Mouse (Mus musculus): ENCODE measurements around the gene S100a14.

S100a14 gene

DNA sequence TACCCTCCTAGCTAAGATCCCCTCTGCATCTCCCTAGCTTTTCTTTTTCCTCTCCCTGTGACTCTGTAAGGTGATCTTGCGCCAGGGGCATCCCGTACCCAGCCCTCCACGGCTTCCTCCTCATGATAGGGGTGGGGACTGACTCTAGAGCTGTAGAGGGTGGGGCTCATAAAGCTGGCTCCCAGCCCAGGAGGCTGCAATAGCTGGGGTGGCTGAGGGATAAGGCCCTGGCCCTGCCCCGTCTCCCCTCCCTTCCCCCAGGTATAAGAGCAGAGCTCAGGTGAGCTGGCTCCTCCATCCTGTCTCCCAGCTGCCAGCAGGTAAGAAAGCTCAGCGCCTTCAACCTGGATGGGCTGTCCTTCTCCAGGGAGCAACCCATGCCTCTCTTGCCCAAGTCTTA is at the start of gene S100a14:
Gene S100a14 (plus strand): TSS at position 277 of the 400 bp plus-strand sequence.
- no peak for DNase-seq (ENCODE audit: low spot score)

- no peak for DNase-seq (ENCODE audit: low spot score)
These were observed 39.7 kb upstream of the S100a14 start for GRCm38 (mm10) chr3:90486998-90487397.

DNA sequence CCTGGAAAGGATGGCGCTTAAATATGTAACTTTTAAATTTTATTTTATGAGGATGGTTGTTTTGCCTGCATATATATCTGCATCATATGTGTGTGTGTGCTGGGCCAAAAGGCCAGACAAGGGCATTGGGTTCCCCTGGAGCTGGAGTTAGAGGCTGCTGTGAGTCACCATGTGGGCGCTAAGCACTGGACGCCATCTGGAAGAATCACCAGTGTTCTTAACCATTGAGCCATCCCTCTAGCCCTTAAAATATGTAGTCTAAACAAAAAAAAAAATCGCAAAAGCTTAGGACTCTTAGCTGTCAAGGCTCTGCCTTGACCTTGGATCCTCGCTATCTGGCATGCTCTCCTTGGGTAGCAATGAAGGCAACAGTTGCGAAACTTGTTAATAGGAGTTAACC is 38.1 kb upstream of the S100a14 start:
- no peak for DNase-seq (ENCODE audit: low spot score)

DNA sequence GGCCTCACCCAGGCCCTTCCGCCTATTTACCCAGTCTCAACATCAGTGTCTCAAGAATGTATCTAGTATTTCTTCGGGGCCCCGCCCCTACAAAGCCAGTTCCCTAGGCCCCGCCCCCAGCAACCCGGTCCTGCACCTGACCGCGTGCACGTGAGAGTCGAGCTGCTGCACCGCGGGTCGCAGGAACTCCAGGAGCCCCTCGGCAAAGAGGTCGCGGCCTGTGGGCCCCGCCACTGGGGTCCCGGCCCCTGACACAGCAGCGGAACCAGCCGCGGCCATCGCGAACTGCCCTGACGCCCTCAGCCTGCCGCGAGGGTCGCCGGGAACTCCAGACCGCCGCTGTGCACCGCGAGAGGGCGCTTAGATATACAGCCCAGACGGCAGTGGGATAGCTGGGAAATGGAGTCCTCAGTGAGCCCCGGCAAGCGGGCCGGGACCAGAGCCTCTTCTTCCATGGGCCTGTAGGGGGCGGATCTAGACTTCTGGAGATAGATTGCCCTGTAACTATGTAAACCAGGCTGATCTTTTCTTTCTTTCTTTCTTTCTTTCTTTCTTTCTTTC is 35.9 kb upstream of the S100a14 start, which contains the start of gene Snapin:
Gene Snapin (minus strand): TSS at position 338 of the 561 bp plus-strand sequence.
- DNase-seq (ENCODE audit: low spot score): peak; percentile 96

- no peak for DNase-seq (ENCODE audit: low spot score)
These were observed 35.3 kb upstream of the S100a14 start for GRCm38 (mm10) chr3:90491350-90491749.

DNA sequence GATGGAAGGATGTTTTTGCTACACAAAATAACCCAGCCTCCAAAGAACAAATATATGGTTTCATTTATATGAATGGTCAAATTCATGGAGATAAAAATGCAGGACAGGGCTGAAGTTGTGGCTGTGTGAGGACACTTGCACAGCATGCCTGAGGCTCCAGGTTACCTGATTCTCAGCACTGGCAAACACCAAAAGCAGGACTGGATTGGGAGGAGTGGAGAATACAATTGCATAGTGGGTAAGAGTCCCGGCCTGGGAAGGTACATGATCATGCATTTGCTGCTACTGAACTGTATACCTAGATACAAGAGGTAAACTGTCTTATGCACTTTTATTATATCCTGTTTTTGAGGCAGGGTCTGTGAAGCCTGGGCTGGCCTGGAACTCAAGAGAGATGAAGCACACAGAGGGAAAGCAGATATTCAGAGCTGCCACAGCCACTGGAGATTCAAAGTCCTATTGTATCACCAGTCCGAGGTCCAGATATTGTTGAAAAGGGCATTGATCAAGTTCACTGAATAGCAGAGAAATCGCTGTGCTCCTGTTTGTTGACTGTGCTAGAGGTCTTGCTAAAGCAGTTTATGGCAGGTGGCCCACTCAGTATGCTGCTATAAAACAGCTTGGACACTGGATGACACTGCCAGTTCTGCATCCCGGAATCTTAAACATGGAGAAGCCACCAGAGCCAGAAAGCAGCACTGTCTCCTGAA is 32.7 kb upstream of the S100a14 start:
- no peak for DNase-seq (ENCODE audit: low spot score)

DNA sequence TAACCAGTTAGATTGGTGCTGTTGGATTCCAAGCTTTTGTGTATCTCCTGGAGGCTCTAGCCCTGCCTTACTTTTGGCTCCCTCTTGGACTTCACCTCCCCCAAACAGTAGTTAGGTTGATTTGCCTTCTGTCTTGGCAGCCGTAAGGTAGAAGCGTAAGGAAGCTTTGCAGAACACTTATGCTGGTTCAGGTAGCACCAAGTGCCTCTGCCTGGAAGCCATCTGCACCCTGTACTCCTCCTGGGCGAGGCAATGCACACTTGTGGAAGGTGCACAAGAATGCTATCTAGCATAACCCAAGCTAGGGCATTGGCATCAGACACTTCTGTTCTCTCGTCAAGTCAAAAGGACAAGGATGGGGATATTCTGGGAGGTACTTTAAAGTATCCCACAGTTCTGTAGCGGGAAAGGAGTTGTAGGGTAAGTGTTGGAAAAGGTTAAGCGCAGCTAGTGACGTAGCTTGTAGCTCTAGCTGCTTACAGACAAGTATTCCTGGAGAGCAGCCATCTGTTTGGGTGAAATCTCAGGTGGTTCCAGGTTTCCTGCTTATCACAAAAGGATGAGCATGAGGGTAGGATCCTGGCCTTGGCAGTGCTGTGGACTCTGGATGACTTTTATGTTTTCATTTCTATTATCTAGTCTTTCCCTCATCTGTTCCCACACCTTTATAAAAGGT is 30.7 kb upstream of the S100a14 start:
- DNase-seq (ENCODE audit: low spot score): no peak

DNA sequence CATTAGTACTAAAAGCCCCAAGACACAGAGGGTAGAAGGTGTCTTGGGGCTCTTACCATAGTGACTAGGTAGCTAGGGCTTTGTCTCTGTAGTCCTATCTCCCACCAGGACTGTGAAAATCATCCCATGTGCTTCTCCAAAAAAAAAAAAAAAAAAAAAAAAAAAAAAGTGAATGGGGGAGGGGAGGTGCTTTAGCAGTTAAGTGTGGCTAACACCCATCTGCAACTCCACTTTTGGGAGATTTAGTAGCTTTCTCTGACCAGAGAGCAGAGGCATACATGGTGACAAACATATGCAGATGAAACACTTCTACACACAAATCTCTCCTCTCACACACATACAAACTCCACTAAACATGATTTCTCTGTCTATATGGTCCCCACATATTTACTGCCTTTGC is 29.1 kb upstream of the S100a14 start:
- no peak for DNase-seq (ENCODE audit: low spot score)

DNA sequence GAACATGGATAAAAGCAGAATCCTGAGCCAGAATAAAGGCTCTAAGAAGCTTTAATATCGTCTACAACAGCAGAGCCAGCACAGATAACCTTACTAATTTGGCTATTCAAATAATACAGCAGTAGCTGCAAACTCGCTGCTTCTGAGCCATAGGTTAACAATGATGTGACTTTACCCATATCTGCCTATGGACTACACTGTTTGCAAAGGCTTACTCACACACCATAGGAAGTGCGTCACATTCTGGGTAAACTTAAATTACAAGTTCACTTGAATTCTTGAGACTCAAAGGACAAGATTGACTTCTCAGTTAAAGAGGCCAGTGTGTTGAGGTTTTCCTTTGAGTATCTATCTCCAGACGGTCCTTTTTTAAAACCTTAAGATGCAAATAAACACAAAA is 23.2 kb upstream of the S100a14 start:
- no peak for DNase-seq (ENCODE audit: low spot score)

DNA sequence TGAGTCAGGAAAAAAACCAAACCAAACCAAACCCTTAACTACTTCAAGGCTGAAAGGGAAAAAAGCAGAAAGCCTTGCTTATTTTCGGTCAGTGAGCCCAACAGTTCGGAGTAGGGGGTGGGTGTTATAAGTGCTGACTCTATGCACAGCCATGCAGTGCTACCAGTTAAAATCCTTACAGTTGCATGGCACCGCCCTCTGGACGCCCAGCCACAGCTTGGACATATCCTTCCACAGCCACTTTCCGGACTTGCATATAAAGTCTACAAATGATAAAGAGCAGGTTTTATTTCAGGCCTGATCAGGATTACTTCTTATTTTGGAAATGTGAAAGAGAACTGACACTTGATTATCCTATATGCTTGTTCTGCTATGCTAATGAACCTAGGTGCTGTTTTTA is 21.4 kb upstream of the S100a14 start:
- no peak for DNase-seq (ENCODE audit: low spot score)

GRCm38 (mm10) chr3:90506362-90506761 is 20.3 kb upstream of the S100a14 start:
- no peak for DNase-seq (ENCODE audit: low spot score)

DNA sequence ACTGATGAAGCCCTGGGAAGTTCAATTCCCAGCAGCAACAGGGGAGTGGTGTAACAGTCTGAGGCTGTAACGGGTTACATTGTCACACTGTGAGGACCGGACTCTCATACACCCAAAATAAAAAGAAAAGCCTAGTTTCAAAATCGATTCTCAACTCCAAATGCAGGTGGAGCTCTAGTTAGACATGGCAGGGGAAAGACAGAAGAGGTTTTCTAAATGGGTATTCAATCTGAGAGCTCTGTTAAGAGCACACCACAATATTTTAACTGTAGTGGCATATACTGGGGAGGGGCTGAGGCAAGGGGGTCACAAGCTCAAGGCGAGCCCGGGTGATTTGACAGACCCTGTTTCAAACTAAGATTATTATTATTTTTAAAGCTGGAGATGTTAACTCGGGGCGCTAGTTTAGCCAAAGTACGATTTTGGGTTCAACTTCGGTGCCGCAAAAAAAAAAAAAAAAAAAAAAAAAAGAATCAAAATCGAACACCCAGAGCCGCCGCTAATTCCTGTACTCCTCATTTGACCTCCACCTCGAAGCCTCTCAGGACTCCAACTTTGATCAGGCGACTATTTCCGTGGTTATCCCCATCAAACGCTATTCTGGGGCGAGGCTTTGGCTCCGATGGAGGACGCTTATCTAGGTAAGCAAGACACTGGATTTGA is 18.2 kb upstream of the S100a14 start:
- DNase-seq (ENCODE audit: low spot score): no peak

GRCm38 (mm10) chr3:90508950-90509746 is 17.5 kb upstream of the S100a14 start, which contains the start of gene Chtop:
TSS of gene Chtop (minus strand) at chr3:90509498.
- peak; percentile 100 for DNase-seq (ENCODE audit: low spot score)

- no peak for DNase-seq (ENCODE audit: low spot score)
These were observed 16.9 kb upstream of the S100a14 start for GRCm38 (mm10) chr3:90509747-90510123.

GRCm38 (mm10) chr3:90512276-90512675 is 14.4 kb upstream of the S100a14 start:
- DNase-seq (ENCODE audit: low spot score): no peak

DNA sequence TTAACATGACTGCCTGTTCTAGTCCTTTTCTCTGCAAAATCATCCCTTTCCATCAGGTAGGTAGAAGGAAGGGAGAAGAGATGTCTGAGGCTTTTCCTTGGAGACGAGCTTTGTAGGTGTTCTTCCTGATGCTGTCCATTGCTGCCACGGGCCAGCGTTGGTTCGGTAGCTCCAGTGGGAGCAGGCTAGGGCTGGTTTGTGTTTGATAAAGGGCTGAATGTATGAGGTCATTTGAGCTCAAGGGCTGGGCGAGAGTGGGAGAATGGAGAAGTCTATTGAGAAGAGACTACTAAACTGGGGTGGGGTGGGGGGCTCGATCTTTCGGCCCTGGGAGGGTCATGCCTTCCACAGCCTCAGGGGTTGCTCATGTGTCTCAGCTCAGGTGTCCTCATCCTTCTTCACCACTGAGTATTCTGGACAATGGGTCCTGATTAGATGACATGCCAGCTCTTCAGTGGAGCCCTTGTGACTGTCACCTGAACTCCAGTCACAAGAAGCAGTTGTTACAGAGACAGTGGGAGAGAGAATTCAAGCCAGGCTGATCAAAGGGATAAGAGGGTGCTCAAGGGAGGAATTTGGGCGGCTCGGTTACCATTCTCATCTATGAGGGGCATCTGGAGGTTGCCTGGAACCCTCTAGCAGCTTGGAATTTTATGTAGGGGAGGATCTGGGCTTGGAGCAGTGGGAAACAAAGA is 13.6 kb upstream of the S100a14 start:
- no peak for DNase-seq (ENCODE audit: low spot score)

DNA sequence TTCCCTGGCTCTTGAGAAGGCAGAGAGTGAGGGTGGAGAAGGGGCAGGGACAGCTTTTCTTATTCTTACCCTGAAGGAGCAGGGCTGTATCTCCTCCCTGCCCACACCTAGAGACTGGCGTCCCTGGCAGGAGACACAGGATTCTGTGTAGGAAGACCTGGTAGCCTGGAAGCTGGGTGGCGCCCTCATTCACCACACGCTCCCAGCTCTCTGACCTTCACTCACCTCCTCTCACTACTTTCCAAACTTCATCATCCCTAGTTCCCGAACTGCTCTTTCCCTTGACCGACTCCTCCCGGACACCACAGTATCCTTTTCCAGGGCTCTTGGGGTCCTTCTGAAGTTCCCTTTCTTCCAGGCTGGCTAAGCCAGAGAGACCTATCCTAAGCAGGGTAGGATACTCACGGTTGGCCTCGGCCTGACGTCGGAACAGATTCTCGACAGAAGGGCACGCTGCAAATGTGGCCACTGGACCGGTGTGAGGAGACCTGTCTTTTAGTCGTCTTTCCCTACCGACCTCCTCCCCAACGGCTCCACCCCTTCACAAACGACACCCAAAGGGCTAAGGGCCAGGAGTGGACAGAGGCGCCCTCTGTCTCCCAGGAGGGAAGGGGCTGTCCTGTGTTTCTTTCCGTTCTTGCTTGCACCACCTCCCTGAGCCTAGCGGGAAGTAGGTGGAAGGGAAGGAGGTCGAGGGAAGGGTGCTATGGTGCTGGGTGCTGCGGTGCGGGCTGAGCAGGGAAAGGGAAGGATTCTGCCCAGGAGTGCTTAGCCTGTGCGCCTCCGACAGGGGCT is 12.7 kb upstream of the S100a14 start, which contains the start of the genes S100a1 and S100a13:
Gene S100a1 (minus strand): TSS at position 597 of the 795 bp plus-strand sequence.
Gene S100a13 (plus strand): TSS at position 640 of the 795 bp plus-strand sequence.
- DNase-seq (ENCODE audit: low spot score): no peak

- peak; percentile 44 for DNase-seq (ENCODE audit: low spot score)
These were observed 12.0 kb upstream of the S100a14 start for GRCm38 (mm10) chr3:90514691-90515090.

DNA sequence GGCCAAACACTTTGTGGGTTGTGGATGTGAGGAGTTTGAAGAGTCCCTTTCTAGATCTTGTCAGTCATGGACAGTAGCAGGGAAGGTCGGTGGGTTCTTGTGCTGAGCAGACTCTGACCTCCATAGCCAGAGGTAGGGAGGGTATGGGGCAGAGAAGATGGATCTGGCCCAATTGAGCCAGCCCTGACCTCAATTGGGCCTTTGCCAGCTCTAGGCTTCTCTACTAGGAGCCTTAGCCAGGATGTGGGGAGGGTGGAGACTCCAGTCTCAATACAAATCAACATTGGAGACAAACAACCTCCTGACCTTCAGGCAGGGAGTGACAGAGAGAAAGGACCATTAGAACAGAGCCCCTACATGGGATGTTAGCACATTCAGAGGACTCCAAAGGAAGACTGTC is 11.4 kb upstream of the S100a14 start:
- DNase-seq (ENCODE audit: low spot score): no peak

- no peak for DNase-seq (ENCODE audit: low spot score)
These were observed 10.9 kb upstream of the S100a14 start for GRCm38 (mm10) chr3:90515789-90516188.
